Mouse (Mus musculus): ENCODE measurements at regions not wholly inside any gene's neighbourhood (a gene's known extent, or its start where the extent isn't known, plus 50 kb on each side); places are given as distances from the start of the nearest gene placed in this dataset.

GRCm38 (mm10) chr6:47358686-47359085, 94.5 kb upstream of the Cul1 start:
- TF ChIP-seq CTCF (conservative IDR thresholded peaks at IDR 0.05; ENCODE audit: low read length) = peak; percentile 86
- TF ChIP-seq POU5F1 (IDR thresholded peaks at IDR 0.05; ENCODE audit: borderline replicate concordance, low read length) = no peak
- TF ChIP-seq NANOG (IDR thresholded peaks at IDR 0.05; ENCODE audit: borderline replicate concordance, low read length) = no peak
